Mouse (Mus musculus): ENCODE results near the gene Pkmyt1. TPM values are rescaled to one million over a fixed set of nuclear protein-coding genes. Genes with fewer than 3 reads are reported as not detected.

Pkmyt1 gene
- polyA plus RNA-seq, 1 experiment from 2014 or later = 28.8 TPM

Other genes with a start within 250 kb of the Pkmyt1 start
- gene Vmn2r117, start 246.6 kb upstream of the Pkmyt1 start, polyA plus RNA-seq (2015; fragmentation: Nextera tagmentation; extraction: Ambion mirVana) = not detected in 2 replicates
- 5.3 and 5.5 TPM in 2 replicates for gene Zfp213, start 162.1 kb upstream of the Pkmyt1 start, polyA plus RNA-seq (2015; fragmentation: Nextera tagmentation; extraction: Ambion mirVana)
- 1.3 and 1.8 TPM in 2 replicates for gene Zfp13, start 126.8 kb upstream of the Pkmyt1 start, polyA plus RNA-seq (2015; fragmentation: Nextera tagmentation; extraction: Ambion mirVana)
- 0.16 TPM in 1 of 2 replicates, not detected in the other for gene Zscan10, start 125.5 kb upstream of the Pkmyt1 start, polyA plus RNA-seq (2015; fragmentation: Nextera tagmentation; extraction: Ambion mirVana)
- gene Mmp25, start 81.1 kb upstream of the Pkmyt1 start, polyA plus RNA-seq (2015; fragmentation: Nextera tagmentation; extraction: Ambion mirVana) = 0.40 and 0.64 TPM in 2 replicates
- gene Bicdl2, start 65.8 kb upstream of the Pkmyt1 start, polyA plus RNA-seq (2015; fragmentation: Nextera tagmentation; extraction: Ambion mirVana) = 0.13 TPM in 1 of 2 replicates, not detected in the other
- gene Hcfc1r1, start 52.7 kb upstream of the Pkmyt1 start, polyA plus RNA-seq (2015; fragmentation: Nextera tagmentation; extraction: Ambion mirVana) = 20.2 and 23.5 TPM in 2 replicates
- gene Thoc6, start 52.5 kb upstream of the Pkmyt1 start, polyA plus RNA-seq (2015; fragmentation: Nextera tagmentation; extraction: Ambion mirVana) = 19.7 and 22.4 TPM in 2 replicates
- 5.8 and 6.4 TPM in 2 replicates for gene Tnfrsf12a, start 48.9 kb upstream of the Pkmyt1 start, polyA plus RNA-seq (2015; fragmentation: Nextera tagmentation; extraction: Ambion mirVana)
- 0.89 and 2.0 TPM in 2 replicates for gene Cldn6, start 47.1 kb upstream of the Pkmyt1 start, polyA plus RNA-seq (2015; fragmentation: Nextera tagmentation; extraction: Ambion mirVana)
- not detected in 2 replicates for gene Cldn9, start 42.3 kb upstream of the Pkmyt1 start, polyA plus RNA-seq (2015; fragmentation: Nextera tagmentation; extraction: Ambion mirVana)
- gene 1520401A03Rik, start 3.6 kb upstream of the Pkmyt1 start, polyA plus RNA-seq (2015; fragmentation: Nextera tagmentation; extraction: Ambion mirVana) = 0.10 and 0.15 TPM in 2 replicates
- gene Paqr4, start 14.5 kb downstream of the Pkmyt1 start, polyA plus RNA-seq (2015; fragmentation: Nextera tagmentation; extraction: Ambion mirVana) = 7.9 and 8.0 TPM in 2 replicates
- not detected in 2 replicates for gene Kremen2, start 19.5 kb downstream of the Pkmyt1 start, polyA plus RNA-seq (2015; fragmentation: Nextera tagmentation; extraction: Ambion mirVana)
- 9.4 and 12.1 TPM in 2 replicates for gene Flywch1, start 45.3 kb downstream of the Pkmyt1 start, polyA plus RNA-seq (2015; fragmentation: Nextera tagmentation; extraction: Ambion mirVana)
- gene Flywch2, start 59.7 kb downstream of the Pkmyt1 start, polyA plus RNA-seq (2015; fragmentation: Nextera tagmentation; extraction: Ambion mirVana) = 0.93 and 0.94 TPM in 2 replicates
- 167 and 170 TPM in 2 replicates for gene Srrm2, start 64.2 kb downstream of the Pkmyt1 start, polyA plus RNA-seq (2015; fragmentation: Nextera tagmentation; extraction: Ambion mirVana)
- 388 and 452 TPM in 2 replicates for gene Elob, start 102.8 kb downstream of the Pkmyt1 start, polyA plus RNA-seq (2015; fragmentation: Nextera tagmentation; extraction: Ambion mirVana)
- gene Prss33, start 109.7 kb downstream of the Pkmyt1 start, polyA plus RNA-seq (2015; fragmentation: Nextera tagmentation; extraction: Ambion mirVana) = not detected in 2 replicates
- not detected in 2 replicates for gene Prss32, start 117.5 kb downstream of the Pkmyt1 start, polyA plus RNA-seq (2015; fragmentation: Nextera tagmentation; extraction: Ambion mirVana)
- 0.10 TPM in 1 of 2 replicates, not detected in the other for gene Prss41, start 117.8 kb downstream of the Pkmyt1 start, polyA plus RNA-seq (2015; fragmentation: Nextera tagmentation; extraction: Ambion mirVana)
- gene Prss21, start 141.7 kb downstream of the Pkmyt1 start, polyA plus RNA-seq (2015; fragmentation: Nextera tagmentation; extraction: Ambion mirVana) = not detected in 2 replicates
- gene Dcpp1, start 154.5 kb downstream of the Pkmyt1 start, polyA plus RNA-seq (2015; fragmentation: Nextera tagmentation; extraction: Ambion mirVana) = not detected in 2 replicates
- gene Dcpp2, start 154.5 kb downstream of the Pkmyt1 start, polyA plus RNA-seq (2015; fragmentation: Nextera tagmentation; extraction: Ambion mirVana) = not detected in 2 replicates
- gene Dcpp3, start 191.1 kb downstream of the Pkmyt1 start, polyA plus RNA-seq (2015; fragmentation: Nextera tagmentation; extraction: Ambion mirVana) = not detected in 2 replicates
- not detected in 2 replicates for gene Sbp, start 215.3 kb downstream of the Pkmyt1 start, polyA plus RNA-seq (2015; fragmentation: Nextera tagmentation; extraction: Ambion mirVana)
- gene Sbpl, start 228.9 kb downstream of the Pkmyt1 start, polyA plus RNA-seq (2015; fragmentation: Nextera tagmentation; extraction: Ambion mirVana) = not detected in 2 replicates

Measured in liver, embryonic 15.5 days (tissue).